Mouse (Mus musculus) neural tube, embryonic 11.5 days (tissue): ENCODE results near the gene Pdzd2. TPM values are rescaled to one million over a fixed set of nuclear protein-coding genes. Genes with fewer than 3 reads are reported as not detected.

Source experiments
- ATAC-seq: fragments of 200-750 bp; cut with Nextera tagmentation; 2 replicates; pipeline ENCODE4 v1.8.0; 2017; ENCODE audit warnings: moderate number of reproducible peaks, mild to moderate bottlenecking, moderate TSS enrichment, moderate library complexity; ENCODE audit not compliant: insufficient read depth, low FRiP score, low TSS enrichment
- DNase-seq: peaks from one replicate; pipeline ENCODE4 v3.0.0-alpha.2; 2015; ENCODE audit warnings: low spot score
- H3K27ac ChIP-seq: fragments of 300-500 bp; sonication (generic); 2 replicates; pipeline ENCODE4 v1.5.1; 2014; ENCODE audit warnings: low read depth, mild to moderate bottlenecking, low read length
- H3K27me3 ChIP-seq: fragments of 300-500 bp; sonication (generic); 2 replicates; pipeline ENCODE4 v1.6.1; 2014; ENCODE audit warnings: mild to moderate bottlenecking, low read length, mixed read lengths; ENCODE audit not compliant: control insufficient read depth, insufficient read depth
- H3K36me3 ChIP-seq: fragments of 300-500 bp; sonication (generic); 2 replicates; pipeline ENCODE4 v1.6.1; 2014; ENCODE audit warnings: mild to moderate bottlenecking, low read length, moderate library complexity, mixed read lengths; ENCODE audit not compliant: control insufficient read depth, insufficient read depth
- H3K4me1 ChIP-seq: fragments of 300-500 bp; sonication (generic); 2 replicates; pipeline ENCODE4 v1.6.1; 2014; ENCODE audit warnings: low read length, mixed read lengths; ENCODE audit not compliant: control insufficient read depth, insufficient read depth
- H3K4me2 ChIP-seq: fragments of 300-500 bp; sonication (generic); 2 replicates; pipeline ENCODE4 v1.6.1; 2014; ENCODE audit warnings: low read depth, mild to moderate bottlenecking, moderate library complexity
- H3K4me3 ChIP-seq: fragments of 300-500 bp; sonication (generic); 2 replicates; pipeline ENCODE4 v1.5.1; 2014; ENCODE audit warnings: low read depth, low read length
- H3K9ac ChIP-seq: fragments of 300-500 bp; sonication (generic); 2 replicates; pipeline ENCODE4 v1.6.1; 2014; ENCODE audit warnings: mild to moderate bottlenecking, low read length
- H3K9me3 ChIP-seq: fragments of 300-500 bp; sonication (generic); 2 replicates; pipeline ENCODE4 v1.6.1; 2016; ENCODE audit warnings: low read length; ENCODE audit not compliant: control insufficient read depth
- WGBS: fragments of 180-500 bp; shearing (Covaris S2); extraction: QIAGEN DNeasy Blood & Tissue Kit; methylation state at CpG from one replicate; pipeline ENCODE4 v1.1.7; 2014; 5-methylcytosine and 5-hydroxymethylcytosine counted together
- polyA plus RNA-seq: library from polyadenylated mRNA; unstranded; fragments of >200 nt; fragmentation: Nextera tagmentation; extraction: Ambion mirVana; gene quantifications from 2 replicates; pipeline ENCODE4 v1.2.1, GENCODE M21; 2014

The Pdzd2 gene
- polyA plus RNA-seq, 1 experiment from 2014 or later: 4.8 TPM

GRCm38 (mm10) chr15:12481261-12481660, 258.5 kb downstream of the Pdzd2 start:
- H3K4me1 ChIP-seq: peaks cover 6% of the 10 kb centered on the region; the same call in 1 of the 2 replicates
- H3K27ac ChIP-seq: no peak overlapping the region
- no peaks in the 10 kb centered on the region for H3K9me3 ChIP-seq
- DNase-seq (no peak), ATAC-seq (no peak)
- H3K9ac ChIP-seq: no peak overlapping the region
- H3K36me3 ChIP-seq: no peaks in the 10 kb centered on the region
- H3K4me3 ChIP-seq: no peak overlapping the region
- no peaks in the 10 kb centered on the region for H3K27me3 ChIP-seq
- no peak overlapping the region for H3K4me2 ChIP-seq
- WGBS: 70% methylated on average over 5 of the region's 5 CpGs

- Histone ChIP-seq H3K36me3 (no peaks in the 10 kb centered on the region), H3K4me1 (peaks cover 6% of the 10 kb centered on the region; the same call in 1 of the 2 replicates), H3K9ac (no peak overlapping the region), H3K4me2 (no peak overlapping the region), H3K9me3 (no peaks in the 10 kb centered on the region), H3K4me3 (no peak overlapping the region), H3K27ac (no peak overlapping the region), H3K27me3 (no peaks in the 10 kb centered on the region)
- peak; percentile 73 for ATAC-seq
- 53% methylated on average over 3 of the region's 3 CpGs for WGBS
- DNase-seq: peak; percentile 33
Observed at GRCm38 (mm10) chr15:12480369-12480768, 259.4 kb downstream of the Pdzd2 start.

GRCm38 (mm10) chr15:12479326-12479725, 260.4 kb downstream of the Pdzd2 start:
- WGBS: 79% methylated on average over 5 of the region's 5 CpGs
- Histone ChIP-seq H3K36me3 (no peaks in the 10 kb centered on the region), H3K9me3 (no peaks in the 10 kb centered on the region), H3K4me2 (no peak overlapping the region), H3K9ac (no peak overlapping the region), H3K27me3 (no peaks in the 10 kb centered on the region), H3K4me3 (no peak overlapping the region), H3K4me1 (peaks cover 6% of the 10 kb centered on the region; the same call in 1 of the 2 replicates), H3K27ac (no peak overlapping the region)
- DNase-seq (no peak), ATAC-seq (no peak)

- H3K9ac ChIP-seq: no peak overlapping the region
- no peak for DNase-seq
- ATAC-seq: no peak
- no peaks in the 10 kb centered on the region for H3K27me3 ChIP-seq
- no peaks in the 10 kb centered on the region for H3K9me3 ChIP-seq
- no peaks in the 10 kb centered on the region for H3K36me3 ChIP-seq
- no peak overlapping the region for H3K4me3 ChIP-seq
- H3K27ac ChIP-seq: no peak overlapping the region
- 77% methylated on average over 7 of the region's 7 CpGs for WGBS
- no peaks in the 10 kb centered on the region; the same call in 1 of the 2 replicates for H3K4me1 ChIP-seq
- no peak overlapping the region for H3K4me2 ChIP-seq
Observed at GRCm38 (mm10) chr15:12473596-12473995, 266.1 kb downstream of the Pdzd2 start.

GRCm38 (mm10) chr15:12472646-12473045, 267.1 kb downstream of the Pdzd2 start:
- DNase-seq (no peak), ATAC-seq (no peak)
- Histone ChIP-seq H3K4me1 (no peaks in the 10 kb centered on the region; the same call in 1 of the 2 replicates), H3K27ac (no peak overlapping the region), H3K4me3 (no peak overlapping the region), H3K4me2 (no peak overlapping the region), H3K9me3 (no peaks in the 10 kb centered on the region), H3K9ac (no peak overlapping the region), H3K36me3 (no peaks in the 10 kb centered on the region), H3K27me3 (no peaks in the 10 kb centered on the region)
- 88% methylated on average over 4 of the region's 4 CpGs for WGBS

GRCm38 (mm10) chr15:12470900-12471838, 268.6 kb downstream of the Pdzd2 start:
- no peak overlapping the region for H3K9ac ChIP-seq
- no peaks in the 10 kb centered on the region; the same call in 1 of the 2 replicates for H3K4me1 ChIP-seq
- no peak for ATAC-seq
- H3K36me3 ChIP-seq: no peaks in the 10 kb centered on the region
- 62% methylated on average over 15 of the region's 15 CpGs for WGBS
- no peaks in the 10 kb centered on the region for H3K9me3 ChIP-seq
- H3K27ac ChIP-seq: no peak overlapping the region
- DNase-seq: peak; percentile 24
- H3K27me3 ChIP-seq: no peaks in the 10 kb centered on the region
- H3K4me2 ChIP-seq: no peak overlapping the region
- no peak overlapping the region for H3K4me3 ChIP-seq

GRCm38 (mm10) chr15:12468625-12469024, 271.1 kb downstream of the Pdzd2 start:
- no peaks in the 10 kb centered on the region; the same call in 1 of the 2 replicates for H3K4me1 ChIP-seq
- H3K4me3 ChIP-seq: no peak overlapping the region
- H3K9me3 ChIP-seq: no peaks in the 10 kb centered on the region
- H3K4me2 ChIP-seq: no peak overlapping the region
- no peak overlapping the region for H3K27ac ChIP-seq
- H3K9ac ChIP-seq: no peak overlapping the region
- H3K36me3 ChIP-seq: no peaks in the 10 kb centered on the region
- no peak for DNase-seq
- 90% methylated on average over 5 of the region's 5 CpGs for WGBS
- no peaks in the 10 kb centered on the region for H3K27me3 ChIP-seq
- no peak for ATAC-seq

GRCm38 (mm10) chr15:12465748-12466147, 274.0 kb downstream of the Pdzd2 start:
- H3K4me1 ChIP-seq: no peaks in the 10 kb centered on the region
- H3K4me2 ChIP-seq: no peak overlapping the region
- no peaks in the 10 kb centered on the region for H3K36me3 ChIP-seq
- H3K27ac ChIP-seq: no peak overlapping the region
- WGBS: 88% methylated on average over 8 of the region's 8 CpGs
- H3K4me3 ChIP-seq: no peak overlapping the region
- DNase-seq (no peak), ATAC-seq (no peak)
- no peaks in the 10 kb centered on the region for H3K27me3 ChIP-seq
- no peaks in the 10 kb centered on the region for H3K9me3 ChIP-seq
- no peak overlapping the region for H3K9ac ChIP-seq

GRCm38 (mm10) chr15:12456808-12457207, 282.9 kb downstream of the Pdzd2 start:
- no peak overlapping the region for H3K4me2 ChIP-seq
- H3K9ac ChIP-seq: no peak overlapping the region
- H3K4me1 ChIP-seq: no peaks in the 10 kb centered on the region
- no peak overlapping the region for H3K27ac ChIP-seq
- no peak for ATAC-seq
- H3K9me3 ChIP-seq: no peaks in the 10 kb centered on the region
- no peaks in the 10 kb centered on the region for H3K27me3 ChIP-seq
- no peaks in the 10 kb centered on the region for H3K36me3 ChIP-seq
- peak; percentile 34 for DNase-seq
- 45% methylated on average over 7 of the region's 7 CpGs for WGBS
- no peak overlapping the region for H3K4me3 ChIP-seq
